Mouse (Mus musculus) embryonic facial prominence, embryonic 14.5 days (tissue): ENCODE data around the gene Il5ra. TPM values are rescaled to one million over a fixed set of nuclear protein-coding genes. Genes with fewer than 3 reads are reported as not detected.

Experiments
- polyA plus RNA-seq: library from polyadenylated mRNA; unstranded; fragments of >200 nt; fragmentation: Nextera tagmentation; extraction: Ambion mirVana; gene quantifications from 2 replicates; pipeline ENCODE4 v1.2.1, GENCODE M21; 2014

Il5ra gene
- polyA plus RNA-seq, 1 experiment from 2014 or later: 0.31 TPM

Other genes starting within 250 kb of the Il5ra start
- gene Trnt1, start 20.1 kb upstream of the Il5ra start, polyA plus RNA-seq: 58.7 and 65.7 TPM in 2 replicates
- 42.0 and 50.3 TPM in 2 replicates for gene Crbn, start 51.0 kb upstream of the Il5ra start, polyA plus RNA-seq